Mouse (Mus musculus) cerebellum, adult 2 months (tissue): ENCODE data around the gene Syt6.

Experiments
- CTCF ChIP-seq: fragments of 200-500 bp; IDR thresholded peaks from 2 replicates; pipeline ENCODE4 v1.5.1; 2011; ENCODE audit warnings: low read depth, mild to moderate bottlenecking, control low read depth, low read length, moderate library complexity, borderline replicate concordance; ENCODE audit not compliant: insufficient read depth
- POLR2A ChIP-seq: fragments of 200-500 bp; IDR thresholded peaks from 2 replicates; pipeline ENCODE4 v1.6.1; 2011; ENCODE audit warnings: low read length, control low read depth, borderline replicate concordance; ENCODE audit not compliant: insufficient read depth

- TF ChIP-seq CTCF (no peak), POLR2A (no peak)
Observed at GRCm38 (mm10) chr3:103535207-103535606, 39.8 kb upstream of the Syt6 start.
